Mouse (Mus musculus): Measurements from ENCODE around the gene Cmtm2b.

GRCm38 (mm10) chr8:104374864-104375846 lies 53.1 kb downstream of the Cmtm2b start:
- TF ChIP-seq MAFK (IDR thresholded peaks at IDR 0.05; ENCODE audit: insufficient read depth, low read depth, low read length) (no peak), HCFC1 (IDR thresholded peaks at IDR 0.05; ENCODE audit: borderline replicate concordance, insufficient read depth, low read length) (no peak)
